Mouse (Mus musculus) layer of hippocampus, postnatal 36 days (tissue): ENCODE measurements around the gene 4930522L14Rik. TPM values are rescaled to one million over a fixed set of nuclear protein-coding genes. Genes with fewer than 3 reads are reported as not detected.
"Not testable (repeated sequence)": the region's sequence is repeated elsewhere in the genome, so short reads cannot be mapped to it uniquely, and the experiment has no call there.

Source experiments
- DNase-seq, 2 experiments: peaks; one replicate each; pipeline ENCODE4 v3.0.0; 2022
- total RNA-seq, 2 experiments: library from RNA; stranded (reverse); gene quantifications; 2 replicates each; pipeline ENCODE4 v1.2.3; 2021

The 4930522L14Rik gene
- total RNA-seq = 1 to 10 TPM; 2.9 to 3.8 TPM

DNA sequence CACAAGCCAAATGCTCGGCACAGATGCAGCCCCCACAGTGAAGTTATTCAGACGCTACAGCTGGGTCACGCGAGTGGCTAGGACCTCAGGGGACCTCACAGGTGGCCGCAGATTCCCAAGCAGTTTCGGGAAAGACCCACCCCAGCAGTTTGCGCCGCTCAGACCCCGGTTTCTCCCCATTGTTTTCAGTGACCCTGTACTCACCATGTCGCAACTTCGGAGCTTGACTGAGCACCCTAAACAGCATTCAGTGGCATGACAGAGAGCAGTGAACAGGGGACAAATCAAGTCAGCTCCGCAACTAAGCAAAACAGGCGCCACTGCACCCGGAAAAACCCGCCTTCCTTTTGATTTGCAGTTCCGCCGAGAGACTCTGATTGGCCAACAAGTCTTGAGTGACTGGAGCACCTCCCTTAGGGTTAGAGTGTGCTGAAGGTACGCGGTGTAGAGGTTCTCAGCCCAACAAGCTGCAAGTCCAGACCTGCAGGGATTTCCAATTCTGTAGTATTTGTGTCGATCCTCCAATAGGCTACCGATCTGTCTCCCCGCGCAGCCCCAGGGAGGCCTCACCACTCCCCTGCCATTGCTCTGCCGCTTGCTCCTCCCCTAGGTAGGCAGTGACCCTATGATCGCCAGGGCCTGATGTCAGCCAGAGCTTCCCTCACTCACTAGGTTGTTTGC, at the start of gene 4930522L14Rik:
Gene 4930522L14Rik, minus strand, starts transcription at position 496 of the 681 bp plus-strand sequence.
- peak; percentile 72 for DNase-seq

DNA sequence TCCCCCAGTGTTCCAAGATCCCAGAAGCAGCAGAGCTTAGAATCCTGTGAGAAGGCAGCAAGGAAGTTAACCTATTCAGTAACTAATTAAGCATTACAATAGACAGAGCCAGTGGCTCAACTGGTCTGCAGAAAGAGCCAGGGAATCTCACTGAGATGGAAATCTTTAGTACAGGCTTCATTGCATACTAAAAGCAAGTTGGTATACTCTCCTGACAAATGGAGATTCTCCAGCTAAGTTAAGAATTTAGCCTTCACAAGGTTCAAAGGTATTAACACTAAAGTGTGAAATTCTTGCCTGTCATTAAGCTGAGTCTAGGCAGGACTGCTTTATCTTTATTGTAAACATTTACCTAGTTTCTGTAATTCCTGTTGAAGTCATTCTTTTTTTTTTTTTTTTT, 49.8 kb upstream of the 4930522L14Rik start:
- not testable (repeated sequence) for DNase-seq

DNA sequence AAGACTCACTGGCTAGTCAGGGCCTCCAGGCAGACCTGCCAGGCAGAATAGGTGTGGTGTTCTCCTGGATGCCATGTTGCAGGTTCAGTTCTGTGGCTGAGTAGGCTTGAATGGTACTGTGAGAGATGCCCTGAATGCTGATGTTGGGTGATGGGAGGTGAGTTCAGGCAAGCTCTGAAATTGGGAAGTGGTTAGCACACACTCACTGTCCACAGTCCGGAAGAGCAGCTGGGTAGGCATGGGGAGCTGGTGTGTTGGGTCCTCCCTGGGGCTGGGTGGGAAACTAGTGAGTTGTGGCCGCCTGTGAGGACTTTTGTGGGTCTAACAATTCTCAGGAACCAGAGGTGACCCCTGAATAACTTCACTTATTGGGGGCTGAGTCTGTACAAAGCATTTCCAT, 48.3 kb upstream of the 4930522L14Rik start:
- not testable (repeated sequence) for DNase-seq

DNA sequence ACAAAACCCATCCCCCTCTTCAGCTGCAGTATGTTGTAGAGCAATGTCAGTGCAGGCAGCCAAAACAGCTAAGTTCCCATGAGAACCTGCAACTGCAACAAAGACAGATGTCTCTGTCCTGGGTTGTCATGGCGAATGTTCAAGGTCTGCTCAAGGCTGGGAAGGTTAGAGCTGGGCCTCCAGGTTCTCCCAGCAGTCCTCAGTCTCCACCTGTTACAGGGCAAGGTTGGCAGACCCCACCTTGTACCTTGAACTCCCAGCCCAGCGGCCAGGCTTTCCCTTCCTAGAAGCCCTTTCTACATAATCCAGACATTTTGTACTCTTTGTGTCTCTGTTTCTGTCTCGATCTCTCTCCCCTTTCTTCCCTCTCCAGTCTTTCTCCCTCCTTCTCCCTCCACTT, 45.3 kb upstream of the 4930522L14Rik start:
- not testable (repeated sequence) for DNase-seq

GRCm38 (mm10) chr5:109795967-109796652, 44.4 kb upstream of the 4930522L14Rik start:
- DNase-seq = peak; percentile 39 to 45

GRCm38 (mm10) chr5:109752073-109752780, 541 bp upstream of the 4930522L14Rik start:
- DNase-seq = not testable (repeated sequence)

DNA sequence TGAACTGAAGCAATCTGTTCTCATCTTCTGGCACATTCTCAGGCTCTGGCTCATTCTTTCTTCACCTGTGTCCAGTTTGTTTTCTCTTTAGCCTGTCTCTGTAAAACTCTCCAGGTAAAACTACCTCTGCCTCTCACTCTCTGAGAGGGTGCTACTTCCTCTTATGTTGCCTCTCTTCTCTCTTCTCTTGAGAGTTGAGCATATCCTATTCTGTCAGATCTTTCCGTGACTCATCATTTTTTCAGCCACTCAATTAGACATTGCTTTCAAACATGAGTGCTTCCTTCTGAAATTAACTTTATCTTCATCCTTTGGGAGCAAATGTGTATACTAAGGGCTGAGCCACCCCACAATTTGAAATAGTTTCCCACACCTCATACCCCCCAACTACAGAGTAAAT, 6.6 kb downstream of the 4930522L14Rik start:
- DNase-seq = not testable (repeated sequence)

DNA sequence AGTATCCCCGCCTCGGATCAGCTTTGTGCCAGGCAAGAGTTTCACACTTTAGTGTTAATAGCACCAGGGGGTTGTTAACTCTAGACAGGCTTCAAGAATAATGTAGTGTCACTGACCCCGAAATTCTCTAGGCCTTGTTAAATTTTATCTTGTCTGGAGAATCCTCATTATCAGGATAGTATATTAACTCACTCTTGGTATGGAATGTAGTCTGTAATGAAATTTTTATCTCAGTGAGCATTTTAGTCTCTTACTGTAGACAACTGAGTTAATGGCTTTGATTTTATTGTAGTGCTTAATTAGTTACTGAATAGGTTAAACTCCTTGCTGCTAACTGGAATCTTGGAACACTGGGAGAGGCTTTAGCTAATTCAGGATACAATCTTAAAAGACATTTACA, 34.3 kb downstream of the 4930522L14Rik start:
- DNase-seq = not testable (repeated sequence)

DNA sequence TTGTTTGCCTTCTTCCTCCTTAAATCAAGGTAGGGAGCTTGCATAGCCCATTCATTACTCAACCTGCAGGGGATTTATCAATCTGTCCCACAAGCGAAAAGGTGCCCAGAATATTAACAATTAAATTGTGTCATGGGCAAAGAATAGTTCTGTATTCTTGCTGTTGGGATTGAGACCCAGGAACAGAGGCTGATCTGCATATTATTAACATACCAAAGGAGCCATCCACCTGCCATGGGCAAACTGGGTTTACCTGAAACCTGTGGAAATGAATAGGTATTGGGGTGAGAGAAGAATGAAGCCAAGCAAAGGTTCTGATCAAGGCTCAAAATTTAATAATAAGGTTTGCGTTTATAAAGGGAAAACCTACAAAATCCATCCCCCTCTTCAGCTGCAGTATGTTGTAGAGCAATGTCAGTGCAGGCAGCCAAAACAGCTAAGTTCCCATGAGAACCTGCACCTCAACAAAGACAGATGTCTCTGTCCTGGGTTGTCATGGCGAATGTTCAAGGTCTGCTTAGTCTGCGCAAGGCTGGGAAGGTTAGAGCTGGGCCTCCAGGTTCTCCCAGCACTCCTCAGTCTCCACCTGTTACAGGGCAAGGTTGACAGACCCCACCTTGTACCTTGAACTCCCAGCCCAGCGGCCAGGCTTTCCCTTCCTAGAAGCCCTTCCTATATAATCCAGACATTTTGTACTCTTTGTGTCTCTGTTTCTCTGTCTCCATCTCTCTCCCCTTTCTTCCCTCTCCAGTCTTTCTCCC, 60.3 kb downstream of the 4930522L14Rik start:
- DNase-seq = not testable (repeated sequence)

DNA sequence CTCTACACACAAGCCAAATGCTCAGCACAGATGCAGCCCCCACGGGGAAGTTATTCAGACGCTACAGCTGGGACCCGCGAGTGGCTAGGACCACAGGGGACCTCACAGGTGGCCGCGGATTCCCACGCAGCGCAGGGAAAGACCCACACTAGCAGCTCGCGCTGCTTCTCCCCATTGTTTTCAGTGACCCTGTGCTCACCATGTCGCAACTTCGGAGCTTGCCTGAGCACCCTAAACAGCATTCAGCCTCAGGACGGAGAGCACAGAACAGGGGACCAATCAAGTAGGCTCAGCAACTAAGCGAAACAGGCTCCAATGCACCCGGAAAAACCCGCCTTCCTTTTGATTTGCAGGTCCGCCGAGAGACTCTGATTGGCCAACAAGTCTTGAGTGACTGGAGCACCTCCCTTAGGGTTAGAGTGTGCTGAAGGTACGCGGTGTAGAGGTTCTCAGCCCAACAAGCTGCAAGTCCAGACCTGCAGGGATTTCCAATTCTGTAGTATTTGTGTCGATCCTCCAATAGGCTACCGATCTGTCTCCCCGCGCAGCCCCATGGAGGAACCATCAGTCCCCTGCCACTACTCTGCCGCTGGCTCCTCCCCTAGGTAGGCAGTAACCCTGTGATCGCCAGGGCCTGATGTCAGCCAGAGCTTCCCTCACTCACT, 61.0 kb downstream of the 4930522L14Rik start, which contains the start of gene 5430403G16Rik:
Gene 5430403G16Rik, minus strand, starts transcription at position 505 of the 665 bp plus-strand sequence.
- peak; percentile 71 to 75 for DNase-seq

Other genes with a start within 250 kb of the 4930522L14Rik start
- gene Crlf2, start 192.9 kb downstream of the 4930522L14Rik start, total RNA-seq = 10 to 100 TPM; 22.8 to 27.5 TPM
- gene 5430403G16Rik, start 60.8 kb downstream of the 4930522L14Rik start, total RNA-seq = 1 to 10 TPM; 2.7 to 3.1 TPM
- 10 to 100 TPM; 38.8 to 42.3 TPM for gene Gm15446, start 171.5 kb upstream of the 4930522L14Rik start, total RNA-seq
- gene Zfp932, start 244.6 kb upstream of the 4930522L14Rik start, total RNA-seq = 10 to 100 TPM; 62.9 to 63.6 TPM